Mouse (Mus musculus) gastrocnemius, adult 2 months (tissue): ENCODE measurements around the gene Stoml3. TPM values are rescaled to one million over a fixed set of nuclear protein-coding genes. Genes with fewer than 3 reads are reported as not detected.

ENCODE experiments used
- DNase-seq: peaks from one replicate; pipeline ENCODE4 v3.0.0; 2022
- H3K27ac ChIP-seq: fragments of 200-600 bp; 2 replicates; pipeline ENCODE4 v1.8.1; 2022; ENCODE audit warnings: mild to moderate bottlenecking
- H3K4me3 ChIP-seq: fragments of 200-600 bp; 2 replicates; pipeline ENCODE4 v1.8.1; 2022; ENCODE audit warnings: mild to moderate bottlenecking, moderate library complexity
- CTCF ChIP-seq: fragments of 200-600 bp; IDR thresholded peaks from 2 replicates; pipeline ENCODE4 v1.8.1; 2022; ENCODE audit warnings: antibody characterized with exemption, mild to moderate bottlenecking, moderate library complexity
- intact Hi-C: fragments of 180-260 bp; cut with DNase I; formaldehyde crosslinking; loops from one replicate; pipeline ENCODE4 v1.15.1; 2025
- long read RNA-seq, 2 experiments: library from polyadenylated mRNA; stranded (forward); transcript quantifications; one replicate each; pipeline ENCODE4 v2.0.0; 2021
- total RNA-seq, 2 experiments: library from RNA; stranded (reverse); gene quantifications; 2 replicates each; pipeline ENCODE4 v1.2.3; 2021

Gene Stoml3
- not detected for total RNA-seq
- long read RNA-seq, experiment 1: 0 reads
- long read RNA-seq, experiment 2: 0 reads

DNA sequence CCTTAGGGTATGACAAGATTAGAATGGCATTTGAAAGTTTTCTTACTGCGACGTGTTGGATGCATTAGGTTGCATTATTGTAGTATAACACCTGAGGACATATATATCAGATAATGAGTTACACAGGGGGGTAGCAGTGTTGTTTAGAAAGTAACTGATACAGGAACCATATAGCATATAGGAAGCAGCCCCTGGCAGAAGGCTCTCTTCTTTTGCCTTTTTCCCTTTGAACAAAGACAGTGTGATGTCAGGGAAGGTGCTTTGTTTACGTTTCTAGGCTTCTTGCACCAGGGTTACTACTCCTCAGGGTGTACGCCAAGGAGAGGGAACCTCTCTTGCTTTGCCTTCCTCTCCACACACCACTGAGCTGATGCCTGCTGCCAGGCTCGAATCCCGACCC lies at the start of gene Stoml3:
Stoml3 (plus strand) TSS at position 301 of the 400 bp plus-strand sequence.
- no peak for TF ChIP-seq CTCF
- no peak within 1 kb of the TSS for H3K27ac ChIP-seq
- H3K4me3 ChIP-seq: no peak within 1 kb of the TSS
- no peak for DNase-seq
- intact Hi-C loops: no loop called here

DNA sequence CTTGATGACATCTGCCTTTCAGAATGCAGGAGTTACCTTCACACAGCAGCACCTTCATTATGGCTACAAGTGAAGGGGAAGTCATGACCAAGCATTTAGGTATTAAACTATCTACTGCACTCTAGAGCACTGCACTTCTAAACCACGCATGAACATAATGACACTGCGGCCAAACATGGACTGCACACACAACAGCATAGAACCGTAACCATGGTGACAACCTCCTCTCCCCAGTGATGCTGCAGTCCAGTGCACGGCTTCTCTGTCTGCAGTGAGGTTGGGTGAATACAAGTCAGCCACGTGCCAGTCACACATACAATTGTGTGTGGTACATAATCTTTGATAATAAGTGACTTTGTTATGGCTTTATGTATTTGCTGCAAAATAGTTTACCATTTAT lies 42.9 kb upstream of the Stoml3 start:
- intact Hi-C loops: loop anchor here (10.0 kb wide), 1 partner anchor 191 kb away; no protein-coding TSS in a partner anchor
- no peak for DNase-seq
- no peak overlapping the region for H3K27ac ChIP-seq
- H3K4me3 ChIP-seq: no peak overlapping the region
- TF ChIP-seq CTCF: no peak

- Histone ChIP-seq H3K4me3 (no peak overlapping the region), H3K27ac (no peak overlapping the region)
- TF ChIP-seq CTCF: no peak
- no peak for DNase-seq
- intact Hi-C loops: loop anchor here (10.0 kb wide), 1 partner anchor 192 kb away; no protein-coding TSS in a partner anchor
These were observed 41.7 kb upstream of the Stoml3 start for GRCm38 (mm10) chr3:53446801-53447200.

GRCm38 (mm10) chr3:53448208-53448607 lies 40.2 kb upstream of the Stoml3 start:
- TF ChIP-seq CTCF: peak; percentile 86
- no peak for DNase-seq
- intact Hi-C loops: loop anchor here (1.0 to 10.0 kb wide), 2 partner anchors 193 to 419 kb away; no protein-coding TSS in a partner anchor
- H3K4me3 ChIP-seq: no peak overlapping the region
- H3K27ac ChIP-seq: no peak overlapping the region

GRCm38 (mm10) chr3:53450666-53451065 lies 37.8 kb upstream of the Stoml3 start:
- DNase-seq: no peak
- no peak for TF ChIP-seq CTCF
- no peak overlapping the region for H3K4me3 ChIP-seq
- no peak overlapping the region for H3K27ac ChIP-seq
- intact Hi-C loops: no loop called here

DNA sequence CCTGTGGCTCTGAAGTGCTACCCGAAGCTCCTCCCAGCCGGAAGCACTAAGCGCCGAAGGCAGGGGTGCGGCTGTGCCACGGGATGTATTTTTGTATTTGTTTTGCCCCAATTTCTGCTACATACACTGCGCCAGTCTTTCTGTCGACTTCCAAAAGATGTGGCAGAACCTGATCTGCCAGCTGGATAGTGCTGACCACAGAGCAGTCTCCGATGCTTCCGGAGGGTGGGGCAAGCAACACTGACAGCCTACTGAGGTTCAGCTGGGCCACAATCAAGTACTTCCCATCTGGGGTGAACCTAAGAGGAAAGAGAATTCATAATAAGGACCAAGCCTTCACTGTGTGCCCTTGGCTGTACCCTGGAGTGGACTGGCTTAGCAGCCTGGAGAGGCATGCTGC lies 36.1 kb upstream of the Stoml3 start:
- H3K27ac ChIP-seq: no peak overlapping the region
- intact Hi-C loops: no loop called here
- no peak for TF ChIP-seq CTCF
- no peak for DNase-seq
- no peak overlapping the region for H3K4me3 ChIP-seq

DNA sequence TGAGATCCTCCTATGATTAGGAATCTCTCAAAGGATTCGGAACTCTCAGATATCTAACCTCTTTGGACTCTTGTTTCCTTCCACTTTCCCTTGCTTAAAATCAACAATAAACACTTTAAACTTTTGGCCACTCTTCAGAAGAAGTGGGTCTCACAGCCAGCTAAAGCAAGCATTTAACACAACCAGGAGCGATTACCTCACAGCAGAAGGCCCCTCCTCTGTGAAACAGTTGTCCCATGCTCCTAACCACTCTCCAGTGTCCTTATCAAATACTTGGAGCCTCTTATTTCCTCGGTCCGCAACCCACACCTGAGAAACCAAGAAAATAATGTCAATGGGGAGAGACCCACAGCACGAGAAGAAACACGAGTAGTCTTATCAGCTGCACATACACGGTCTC lies 35.1 kb upstream of the Stoml3 start:
- H3K4me3 ChIP-seq: no peak overlapping the region
- DNase-seq: no peak
- no peak overlapping the region for H3K27ac ChIP-seq
- intact Hi-C loops: no loop called here
- no peak for TF ChIP-seq CTCF

DNA sequence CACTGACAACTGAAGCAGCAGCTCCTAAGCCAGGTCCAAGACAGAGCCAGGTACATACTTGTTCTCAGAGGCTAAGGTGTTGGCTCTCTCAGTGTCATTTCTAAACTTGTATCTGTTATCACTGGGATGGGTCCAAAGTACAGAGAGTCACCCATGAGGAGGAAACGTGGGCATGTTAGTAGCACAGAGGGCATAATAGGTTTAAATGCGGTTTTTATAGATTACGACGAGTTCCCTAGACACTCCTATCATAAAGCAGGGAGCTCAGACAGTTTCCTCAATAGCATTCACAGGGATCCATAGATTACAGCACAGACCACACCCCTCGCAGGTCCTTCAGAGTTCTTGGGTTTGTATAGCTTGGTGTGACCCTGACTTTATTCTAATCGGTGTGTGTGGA lies 34.4 kb upstream of the Stoml3 start:
- H3K27ac ChIP-seq: no peak overlapping the region
- intact Hi-C loops: no loop called here
- TF ChIP-seq CTCF: no peak

DNA sequence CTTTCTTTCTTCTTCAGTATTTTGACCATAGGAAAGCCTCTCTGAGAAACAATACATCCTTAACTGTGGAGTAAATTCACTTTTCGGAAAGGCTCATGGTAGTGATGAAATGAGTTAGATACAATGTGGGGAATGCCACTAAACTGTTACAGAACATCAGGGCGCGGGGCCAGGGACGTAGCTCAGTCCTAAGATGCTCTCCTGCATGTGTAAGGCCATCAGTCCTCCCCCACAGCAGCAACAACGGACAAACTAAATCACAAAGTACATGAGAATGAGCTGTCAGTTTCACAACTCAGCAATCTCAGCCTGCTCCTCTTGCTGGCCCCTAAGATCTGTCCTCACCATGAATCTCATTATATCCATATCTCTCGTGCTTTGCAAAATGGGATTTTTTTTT lies 33.9 kb upstream of the Stoml3 start:
- intact Hi-C loops: no loop called here

More for the DNA sequence above, 34.4 kb upstream of the Stoml3 start:
- no peak for DNase-seq
- H3K4me3 ChIP-seq: no peak overlapping the region

DNA sequence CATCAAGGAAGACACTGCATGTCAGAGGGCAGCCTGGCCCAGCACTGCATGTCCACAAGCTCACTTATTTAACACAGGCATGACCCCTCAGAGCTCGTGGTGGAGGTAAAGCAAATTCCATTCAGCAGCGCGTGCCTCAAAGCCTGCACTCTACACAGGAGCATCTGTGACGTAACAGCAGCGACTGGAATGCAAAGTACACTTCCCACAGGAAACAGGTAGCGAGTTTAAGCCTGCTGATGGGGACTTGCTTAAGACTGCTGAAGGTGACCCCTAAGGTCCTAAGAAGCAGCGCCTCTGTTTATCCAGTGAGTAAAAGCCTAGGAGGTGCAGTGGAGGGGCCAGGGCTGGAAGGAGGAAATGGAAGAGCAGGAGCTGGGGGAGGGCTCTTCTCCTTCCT lies 33.5 kb upstream of the Stoml3 start:
- DNase-seq: no peak
- intact Hi-C loops: no loop called here
- no peak for TF ChIP-seq CTCF
- H3K27ac ChIP-seq: no peak overlapping the region
- H3K4me3 ChIP-seq: no peak overlapping the region

More for the DNA sequence above, 33.9 kb upstream of the Stoml3 start:
- Histone ChIP-seq H3K27ac (no peak overlapping the region), H3K4me3 (no peak overlapping the region)
- no peak for DNase-seq
- no peak for TF ChIP-seq CTCF

GRCm38 (mm10) chr3:53457750-53458149 lies 30.7 kb upstream of the Stoml3 start:
- no peak overlapping the region for H3K4me3 ChIP-seq
- intact Hi-C loops: no loop called here
- no peak overlapping the region for H3K27ac ChIP-seq
- TF ChIP-seq CTCF: no peak
- DNase-seq: no peak

DNA sequence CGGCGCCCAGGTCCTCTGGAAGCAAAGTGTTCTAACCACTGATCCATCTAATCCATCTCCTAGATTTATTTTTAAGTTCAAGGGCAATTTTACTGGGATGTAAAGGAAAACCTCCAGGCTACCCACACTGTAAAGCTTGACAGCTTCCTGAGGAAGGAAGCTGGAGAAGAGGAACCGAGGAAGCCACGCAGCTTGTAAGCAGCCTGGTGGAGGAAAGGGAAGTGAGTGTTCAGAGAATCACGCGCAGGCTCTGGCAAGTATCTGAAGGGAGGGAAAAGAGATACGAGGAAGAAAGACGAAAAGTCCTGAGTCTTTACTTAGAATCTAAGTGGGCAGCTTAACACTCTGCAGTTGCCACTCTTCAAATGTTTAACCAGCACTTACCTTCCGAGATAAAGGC lies 28.3 kb upstream of the Stoml3 start:
- TF ChIP-seq CTCF: no peak
- Histone ChIP-seq H3K4me3 (no peak overlapping the region), H3K27ac (no peak overlapping the region)
- intact Hi-C loops: loop anchor here (5.0 kb wide), 1 partner anchor 443 kb away; the partner anchor contains the start of gene Cog6
- DNase-seq: no peak

- H3K4me3 ChIP-seq: peak overlapping the region; percentile 100
- H3K27ac ChIP-seq: peak overlapping the region; percentile 98
- no peak for TF ChIP-seq CTCF
- DNase-seq: no peak
- intact Hi-C loops: loop anchor here (1.0 to 5.0 kb wide), 2 partner anchors 400 to 445 kb away; partner anchors contain the start of gene Cog6
These were observed 25.8 kb upstream of the Stoml3 start for GRCm38 (mm10) chr3:53462701-53463045.

GRCm38 (mm10) chr3:53463046-53463764 lies 25.2 kb upstream of the Stoml3 start, which contains the start of the genes Nhlrc3 and Proser1:
Gene Nhlrc3, minus strand, starts transcription at chr3:53463332.
Gene Proser1, plus strand, starts transcription at chr3:53463666.
- intact Hi-C loops: loop anchor here (1.0 to 5.0 kb wide), 2 partner anchors 399 to 446 kb away; partner anchors contain the start of gene Cog6
- DNase-seq: peak; percentile 98
- no peak; the same call in 1 of the 2 replicates for TF ChIP-seq CTCF
- H3K4me3 ChIP-seq: peak within 1 kb of the TSS; percentile 100
- H3K27ac ChIP-seq: peak within 1 kb of the TSS; percentile 98
